12 mouse cellular contexts compared by ENCODE assay signal in genomic region chrX:12085949-12086348, GRCm38 (mm10).
DNase-seq lines count a peak whose midpoint lies in the region; ATAC-seq and TF ChIP-seq lines count a peak whose summit lies in the region.
"Had no signal": no experiment of that assay in that cellular context is flagged by ENCODE, and none has a peak within 500 bp of the region (broad histone marks: within the 10 kb centered on the region; RNA-seq: fewer than 3 reads in every experiment).

No protein-coding gene starts in this region.

- no peak overlapping the region for H3K27ac ChIP-seq in heart, embryonic 16.5 days (ENCODE audit: low read length)
- H3K27ac ChIP-seq in heart, adult 2 months, result no peak overlapping the region
- no peak overlapping the region for H3K27ac ChIP-seq in midbrain, embryonic 12.5 days (replicated peaks)
- no peak overlapping the region for H3K27ac ChIP-seq in midbrain, embryonic 10.5 days (replicated peaks)
- peak overlapping the region; percentile 99 for H3K27ac ChIP-seq in MEL (ENCODE audit: control insufficient read depth, low read depth, low read length)
- H3K27ac ChIP-seq in liver, embryonic 15.5 days (replicated peaks), result no peak overlapping the region
- H3K27ac ChIP-seq: forebrain, embryonic 12.5 days had no signal

- H3K4me3 ChIP-seq in heart, embryonic 16.5 days (ENCODE audit: low read length), result no peak overlapping the region
- H3K4me3 ChIP-seq in heart, adult 2 months, result no peak overlapping the region
- no peak overlapping the region for H3K4me3 ChIP-seq in midbrain, embryonic 12.5 days
- H3K4me3 ChIP-seq in midbrain, embryonic 10.5 days, result no peak overlapping the region
- H3K4me3 ChIP-seq in MEL (ENCODE audit: control insufficient read depth in 1 of 2, insufficient read depth in 1 of 2, low read depth in 2 of 2, low read length in 2 of 2), result peak overlapping the region; percentile 69 to 92; a peak in 3 of 4 replicates
- 0 out of 2 replicates have a peak overlapping the region, but pooled peaks have one; percentile 61 for H3K4me3 ChIP-seq in liver, embryonic 15.5 days (replicated peaks)

- 23% methylated on average over 10 of the region's 10 CpGs for WGBS in heart, embryonic 16.5 days
- 55% methylated on average over 10 of the region's 10 CpGs for WGBS in heart, adult 2 months
- WGBS in midbrain, embryonic 12.5 days, result 18% methylated on average over 10 of the region's 10 CpGs
- 8% methylated on average over 10 of the region's 10 CpGs for WGBS in midbrain, embryonic 10.5 days
- 7% methylated on average over 10 of the region's 10 CpGs for WGBS in liver, embryonic 15.5 days (ENCODE audit: insufficient replicate concordance)

- ATAC-seq in heart, embryonic 16.5 days (replicated peaks; ENCODE audit: extremely low read depth, insufficient read depth, low FRiP score), result no peak
- ATAC-seq in midbrain, embryonic 12.5 days (ENCODE audit: low FRiP score, low read depth), result no peak
- ATAC-seq in liver, embryonic 15.5 days (ENCODE audit: insufficient read depth), result no peak
- ATAC-seq: CD4-positive, CD25-positive, alpha-beta regulatory T cell, adult 4 months had no signal

- peaks cover 37% of the 10 kb centered on the region for H3K4me1 ChIP-seq in heart, embryonic 16.5 days (ENCODE audit: control insufficient read depth, insufficient read depth, low read length)
- H3K4me1 ChIP-seq in heart, adult 2 months (ENCODE audit: control insufficient read depth, insufficient read depth, low read length), result peaks cover 4% of the 10 kb centered on the region
- H3K4me1 ChIP-seq in midbrain, embryonic 12.5 days, result peaks cover 59% of the 10 kb centered on the region
- peaks cover 96% of the 10 kb centered on the region for H3K4me1 ChIP-seq in midbrain, embryonic 10.5 days
- peaks cover 4 to 31% of the 10 kb centered on the region in 2 experiments for H3K4me1 ChIP-seq in MEL (ENCODE audit: control insufficient read depth in 1 of 2, insufficient read depth in 2 of 2, low read length in 2 of 2)
- H3K4me1 ChIP-seq in liver, embryonic 15.5 days (replicated peaks), result peaks cover 73% of the 10 kb centered on the region

- TF ChIP-seq RAD21 in MEL (IDR thresholded peaks at IDR 0.05; ENCODE audit: low read depth, low read length), result no peak

- no peak for DNase-seq in heart, adult 2 months
- DNase-seq in midbrain, embryonic 10.5 days (ENCODE audit: low spot score), result no peak
- no peak for DNase-seq in MEL (ENCODE audit: low read depth, low spot score)
- no peak for DNase-seq in adrenal gland, postnatal 4 days (ENCODE audit: low spot score in 2 of 2)
- DNase-seq: kidney, postnatal 10 days; layer of hippocampus, adult 9-11 months; right cerebral cortex, adult 18-20 months had no signal

- H3K36me3 ChIP-seq in heart, embryonic 16.5 days (ENCODE audit: control insufficient read depth, insufficient read depth), result no peaks in the 10 kb centered on the region
- H3K36me3 ChIP-seq in heart, adult 2 months (ENCODE audit: control insufficient read depth, insufficient read depth, low read length), result no peaks in the 10 kb centered on the region
- no peaks in the 10 kb centered on the region for H3K36me3 ChIP-seq in midbrain, embryonic 12.5 days
- H3K36me3 ChIP-seq in midbrain, embryonic 10.5 days, result no peaks in the 10 kb centered on the region
- H3K36me3 ChIP-seq in MEL (ENCODE audit: control insufficient read depth in 1 of 2, insufficient read depth in 2 of 2, low read length in 2 of 2), result peaks cover 0 to 33% of the 10 kb centered on the region in 2 experiments; a peak in 2 of 4 replicates
- H3K36me3 ChIP-seq in liver, embryonic 15.5 days (replicated peaks), result no peaks in the 10 kb centered on the region
- H3K36me3 ChIP-seq: forebrain, embryonic 12.5 days had no signal

- no peaks in the 10 kb centered on the region for H3K79me2 ChIP-seq in heart, adult 2 months (replicated peaks; ENCODE audit: control insufficient read depth, insufficient read depth, low read length)
- peaks cover 34% of the 10 kb centered on the region for H3K79me2 ChIP-seq in MEL (ENCODE audit: control insufficient read depth, insufficient read depth, low read length, poor library complexity)

- no peak for TF ChIP-seq CTCF in heart, adult 2 months (IDR thresholded peaks at IDR 0.05)
- TF ChIP-seq CTCF in MEL (IDR thresholded peaks at IDR 0.05 in 2 of 3, conservative IDR thresholded peaks at IDR 0.05 in 1 of 3; ENCODE audit: control insufficient read depth in 1 of 3, insufficient read depth in 1 of 3, low read depth in 2 of 3, low read length in 3 of 3, poor library complexity in 1 of 3, severe bottlenecking in 1 of 3), result no peak

- no peak for TF ChIP-seq EP300 in heart, adult 2 months (IDR thresholded peaks at IDR 0.05; ENCODE audit: insufficient read depth, low read depth, low read length)
- TF ChIP-seq EP300 in MEL (IDR thresholded peaks at IDR 0.05; ENCODE audit: low read depth in 1 of 2, low read length in 2 of 2), result peak; percentile 92 to 94

- no peaks in the 10 kb centered on the region for H3K9me3 ChIP-seq in heart, embryonic 16.5 days (replicated peaks; ENCODE audit: control insufficient read depth, low read length)
- no peaks in the 10 kb centered on the region for H3K9me3 ChIP-seq in midbrain, embryonic 12.5 days
- H3K9me3 ChIP-seq in midbrain, embryonic 10.5 days (replicated peaks), result no peaks in the 10 kb centered on the region; the same call in 1 of the 2 replicates
- H3K9me3 ChIP-seq in MEL (replicated peaks; ENCODE audit: insufficient read depth, low read length), result no peaks in the 10 kb centered on the region
- no peaks in the 10 kb centered on the region for H3K9me3 ChIP-seq in liver, embryonic 15.5 days (replicated peaks)
- H3K9me3 ChIP-seq: forebrain, embryonic 12.5 days had no signal

- no peak overlapping the region for H3K9ac ChIP-seq in heart, embryonic 16.5 days (ENCODE audit: low read length)
- no peak overlapping the region for H3K9ac ChIP-seq in heart, adult 2 months (ENCODE audit: low read depth, low read length)
- no peak overlapping the region for H3K9ac ChIP-seq in midbrain, embryonic 12.5 days (replicated peaks)
- peak overlapping the region; percentile 92 for H3K9ac ChIP-seq in MEL (ENCODE audit: control insufficient read depth, low read depth, low read length, poor library complexity, severe bottlenecking)
- H3K9ac ChIP-seq in liver, embryonic 15.5 days, result no peak overlapping the region

- 0 out of 2 replicates have a peak overlapping the region, but pooled peaks have one; percentile 77 for H3K4me2 ChIP-seq in heart, embryonic 16.5 days (ENCODE audit: low read depth, low read length)
- 0 out of 2 replicates have a peak overlapping the region, but pooled peaks have one; percentile 83 for H3K4me2 ChIP-seq in midbrain, embryonic 12.5 days (replicated peaks)
- H3K4me2 ChIP-seq in liver, embryonic 15.5 days, result peak overlapping the region; percentile 84

- intact Hi-C loops in heart, adult 2 months (cut with DNase I), result loop anchor here (2.0 to 10.0 kb wide), 3 partner anchors 165 to 421 kb away; no protein-coding TSS in a partner anchor

- H3K27me3 ChIP-seq in heart, embryonic 16.5 days (ENCODE audit: control insufficient read depth, insufficient read depth, low read length), result peaks cover 74% of the 10 kb centered on the region
- H3K27me3 ChIP-seq in heart, adult 2 months (ENCODE audit: control insufficient read depth, insufficient read depth, low read length), result no peaks in the 10 kb centered on the region
- peaks cover 97% of the 10 kb centered on the region for H3K27me3 ChIP-seq in midbrain, embryonic 12.5 days
- H3K27me3 ChIP-seq in midbrain, embryonic 10.5 days (ENCODE audit: low read depth, poor library complexity, severe bottlenecking), result peaks cover 100% of the 10 kb centered on the region
- H3K27me3 ChIP-seq in MEL (ENCODE audit: control insufficient read depth in 1 of 2, insufficient read depth in 2 of 2, low read length in 2 of 2), result no peaks in the 10 kb centered on the region
- peaks cover 100% of the 10 kb centered on the region for H3K27me3 ChIP-seq in liver, embryonic 15.5 days

- TF ChIP-seq POLR2A in heart, adult 2 months (IDR thresholded peaks at IDR 0.05; ENCODE audit: insufficient read depth, low read depth, low read length), result no peak
- no peak for TF ChIP-seq POLR2A in MEL (IDR thresholded peaks at IDR 0.05; ENCODE audit: control insufficient read depth in 1 of 2, insufficient read depth in 1 of 2, low read depth in 1 of 2, low read length in 2 of 2, poor library complexity in 1 of 2)

TF ChIP-seq in MEL, 35 proteins besides CTCF, POLR2A, EP300 and RAD21 (continues in another document):
- TF ChIP-seq ZMIZ1 (IDR thresholded peaks at IDR 0.05; ENCODE audit: low read depth, low read length), result peak; percentile 59; the same call in 1 of the 2 replicates
- TF ChIP-seq BHLHE40 (IDR thresholded peaks at IDR 0.05; ENCODE audit: borderline replicate concordance, low read depth, low read length), result peak; percentile 69; the same call in 1 of the 2 replicates
- TF ChIP-seq ZKSCAN1 (IDR thresholded peaks at IDR 0.05; ENCODE audit: low read depth, low read length), result peak; percentile 30; the same call in 1 of the 2 replicates
- TF ChIP-seq ZNF384 (IDR thresholded peaks at IDR 0.05; ENCODE audit: low read depth, low read length), result peak; percentile 94
- no peak for TF ChIP-seq NRF1 (IDR thresholded peaks at IDR 0.05; ENCODE audit: insufficient read depth, low read depth, low read length, poor library complexity, severe bottlenecking)
- 0 out of 2 replicates have a peak, but pooled peaks have one; percentile 6 for TF ChIP-seq USF1 (IDR thresholded peaks at IDR 0.05; ENCODE audit: low read depth, low read length)
- TF ChIP-seq MYC (IDR thresholded peaks at IDR 0.05; ENCODE audit: low read depth, low read length), result peak; percentile 36; the same call in 1 of the 2 replicates
- TF ChIP-seq CHD1 (IDR thresholded peaks at IDR 0.05; ENCODE audit: low read depth, low read length), result peak; percentile 9; the same call in 1 of the 2 replicates
- TF ChIP-seq MEF2A (IDR thresholded peaks at IDR 0.05; ENCODE audit: extremely low read depth, insufficient replicate concordance, low read depth, low read length, poor library complexity, severe bottlenecking), result 0 out of 2 replicates have a peak, but pooled peaks have one; percentile 18
- TF ChIP-seq TCF12 (IDR thresholded peaks at IDR 0.05; ENCODE audit: low read depth, low read length), result peak; percentile 94
- TF ChIP-seq ELF1 (IDR thresholded peaks at IDR 0.05; ENCODE audit: low read depth, low read length), result 0 out of 2 replicates have a peak, but pooled peaks have one; percentile 37
- peak; percentile 52 for TF ChIP-seq MYB (IDR thresholded peaks at IDR 0.05; ENCODE audit: low read depth, low read length)
- no peak for TF ChIP-seq MAX (IDR thresholded peaks at IDR 0.05; ENCODE audit: low read length)
- TF ChIP-seq MAFK (IDR thresholded peaks at IDR 0.05; ENCODE audit: borderline replicate concordance, low read depth, low read length), result peak; percentile 81
- TF ChIP-seq USF2 (IDR thresholded peaks at IDR 0.05; ENCODE audit: borderline replicate concordance in 1 of 2, insufficient read depth in 1 of 2, low read depth in 1 of 2, low read length in 2 of 2), result no peak
- no peak; the same call in 1 of the 2 replicates for TF ChIP-seq SMC3 (IDR thresholded peaks at IDR 0.05; ENCODE audit: low read depth, low read length)
- TF ChIP-seq GABPA (IDR thresholded peaks at IDR 0.05; ENCODE audit: low read depth, low read length), result no peak
- no peak for TF ChIP-seq E2F4 (IDR thresholded peaks at IDR 0.05; ENCODE audit: borderline replicate concordance, low read depth, low read length)

Comparison
In these comparisons a context has a peak if more than half of its experiments do, and no peak if none do; other contexts are left out.
1. H3K4me3 ChIP-seq: peak in MEL (2 of 2) and liver, embryonic 15.5 days (single experiment); none in heart, embryonic 16.5 days (single experiment), heart, adult 2 months (single experiment), midbrain, embryonic 12.5 days (single experiment) and midbrain, embryonic 10.5 days (single experiment).
2. Peak in every context shown above with its lines, with median percentiles within 50 percentile points of each other: H3K4me2 ChIP-seq.